Mouse (Mus musculus) C2C12 (cell line): Measurements from ENCODE around the gene Gtf3c1. TPM values are rescaled to one million over a fixed set of nuclear protein-coding genes. Genes with fewer than 3 reads are reported as not detected.

Experiments
- H3K27me3 ChIP-seq: one replicate; pipeline ENCODE4 v1.6.1; 2011; ENCODE audit not compliant: control insufficient read depth, insufficient read depth, insufficient read length
- H3K36me3 ChIP-seq: one replicate; pipeline ENCODE4 v1.6.1; 2011; ENCODE audit not compliant: control insufficient read depth, insufficient read depth
- H3K4me3 ChIP-seq: one replicate; pipeline ENCODE4 v1.5.1; 2011; ENCODE audit warnings: mild to moderate bottlenecking, control low read depth; ENCODE audit not compliant: poor library complexity, insufficient read depth, severe bottlenecking
- H3K79me2 ChIP-seq: one replicate; pipeline ENCODE4 v1.6.1; 2011; ENCODE audit not compliant: control insufficient read depth, insufficient read depth
- H3K79me3 ChIP-seq: one replicate; pipeline ENCODE4 v1.6.1; 2011; ENCODE audit warnings: low read depth, control low read depth
- H3ac ChIP-seq: one replicate; pipeline ENCODE3; 2011; ENCODE audit warnings: low read depth; ENCODE audit not compliant: control insufficient read depth, insufficient read length
- CEBPB ChIP-seq: IDR thresholded peaks from one replicate; pipeline ENCODE4 v1.6.1; 2011; ENCODE audit warnings: low read depth, mild to moderate bottlenecking, control low read depth, moderate library complexity
- CTCF ChIP-seq: IDR thresholded peaks from one replicate; pipeline ENCODE4 v1.5.1; 2011; ENCODE audit not compliant: control insufficient read depth, insufficient read depth, insufficient read length
- FOSL1 ChIP-seq: IDR thresholded peaks from one replicate; pipeline ENCODE4 v1.8.0; 2011; ENCODE audit warnings: mild to moderate bottlenecking, low read length; ENCODE audit not compliant: poor library complexity, insufficient read depth, severe bottlenecking
- MAX ChIP-seq: IDR thresholded peaks from one replicate; pipeline ENCODE4 v1.6.1; 2011; ENCODE audit warnings: mild to moderate bottlenecking, control low read depth
- MYOD1 ChIP-seq: IDR thresholded peaks from one replicate; pipeline ENCODE4 v1.6.1; 2011; ENCODE audit warnings: low read depth; ENCODE audit not compliant: control insufficient read depth, insufficient read length
- MYOG ChIP-seq: IDR thresholded peaks from one replicate; pipeline ENCODE4 v1.6.1; 2011; ENCODE audit not compliant: control insufficient read depth, insufficient read length; ENCODE audit errors: extremely low read depth
- USF1 ChIP-seq: IDR thresholded peaks from one replicate; pipeline ENCODE4 v1.6.1; 2011; ENCODE audit warnings: low read depth, mild to moderate bottlenecking, control low read depth, moderate library complexity
- polyA plus RNA-seq: library from polyadenylated mRNA; unstranded; fragments of >200 nt; fragmentation: generic; extraction: Trizol; gene quantifications from one replicate; pipeline ENCODE4 v1.2.1, GENCODE M21; 2012; ENCODE audit warnings: missing spikeins

Gtf3c1 gene
- polyA plus RNA-seq, 1 experiment = 37.1 TPM

DNA sequence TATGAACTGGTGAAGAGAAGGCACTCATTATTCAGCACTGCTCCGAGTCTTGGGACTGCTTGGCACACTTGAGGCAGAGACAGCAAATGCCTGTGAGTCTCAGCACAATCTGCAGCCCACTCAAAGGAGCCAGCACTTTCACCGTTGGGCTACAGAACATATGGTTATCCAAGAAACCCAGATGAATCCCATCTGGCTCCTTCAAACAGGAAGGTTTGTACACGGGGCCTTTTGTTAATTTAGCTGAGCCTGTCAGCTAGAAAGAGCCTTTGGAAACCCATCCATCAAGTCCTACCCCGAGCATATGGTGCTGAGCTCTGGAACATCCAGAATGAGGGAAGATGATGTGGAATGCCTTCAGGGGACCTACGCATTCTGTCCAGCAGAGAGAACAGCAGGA is 13.5 kb downstream of the Gtf3c1 start:
- Histone ChIP-seq H3K4me3 (no peak overlapping the region), H3K79me2 (no peaks in the 10 kb centered on the region), H3ac (no peak overlapping the region), H3K79me3 (no peaks in the 10 kb centered on the region), H3K36me3 (peaks cover 84% of the 10 kb centered on the region), H3K27me3 (no peaks in the 10 kb centered on the region)
- TF ChIP-seq MAX = no peak
- TF ChIP-seq CEBPB = no peak
- TF ChIP-seq USF1 = no peak
- no peak for TF ChIP-seq FOSL1
- no peak for TF ChIP-seq MYOD1
- TF ChIP-seq CTCF = no peak
- no peak for TF ChIP-seq MYOG

DNA sequence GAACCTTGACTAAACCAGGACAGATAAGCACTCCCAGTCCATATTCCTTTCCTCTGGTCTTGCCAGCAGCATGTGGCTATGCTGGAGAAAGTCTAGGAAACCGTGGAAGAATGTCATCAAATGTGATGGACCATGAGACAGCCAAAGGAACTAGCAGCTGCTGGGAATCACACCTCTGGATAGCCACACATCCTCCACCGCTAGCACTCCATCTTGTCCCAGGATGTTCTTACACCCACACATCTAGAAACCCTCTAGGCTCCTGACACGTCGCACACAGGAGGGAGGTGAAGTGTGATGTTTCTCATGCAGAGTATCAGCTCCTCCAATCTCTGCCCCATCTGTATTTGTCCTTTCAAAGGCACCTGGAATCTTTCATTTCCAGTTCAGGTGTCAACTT is 17.1 kb downstream of the Gtf3c1 start:
- Histone ChIP-seq H3K79me3 (no peaks in the 10 kb centered on the region), H3K36me3 (peaks cover 75% of the 10 kb centered on the region), H3K27me3 (no peaks in the 10 kb centered on the region), H3ac (no peak overlapping the region), H3K79me2 (no peaks in the 10 kb centered on the region), H3K4me3 (no peak overlapping the region)
- TF ChIP-seq MYOD1 (no peak), USF1 (no peak), MAX (no peak), FOSL1 (no peak), CEBPB (no peak), MYOG (no peak), CTCF (no peak)

DNA sequence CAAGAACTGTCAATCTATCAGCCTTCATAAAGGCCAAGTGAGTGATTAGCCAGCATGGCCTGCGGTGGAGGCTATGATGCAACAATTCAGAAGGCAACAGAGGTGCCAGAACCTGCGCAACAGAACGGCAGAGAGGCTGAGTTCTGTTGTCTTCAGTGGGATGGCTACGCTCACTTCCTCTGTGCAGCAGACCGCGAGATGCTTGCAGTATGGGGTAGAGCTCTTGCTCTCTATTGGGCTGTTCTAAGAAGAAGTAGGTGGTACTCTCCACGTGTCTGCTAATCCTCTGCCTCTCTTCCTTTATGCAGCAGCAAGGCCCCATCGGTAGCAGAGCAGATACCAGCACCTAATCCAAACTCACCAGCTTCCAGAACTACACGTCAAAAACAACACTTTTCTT is 27.6 kb downstream of the Gtf3c1 start:
- TF ChIP-seq FOSL1 = no peak
- Histone ChIP-seq H3ac (no peak overlapping the region), H3K79me3 (no peaks in the 10 kb centered on the region), H3K79me2 (no peaks in the 10 kb centered on the region), H3K27me3 (no peaks in the 10 kb centered on the region), H3K4me3 (no peak overlapping the region), H3K36me3 (peaks cover 47% of the 10 kb centered on the region)

DNA sequence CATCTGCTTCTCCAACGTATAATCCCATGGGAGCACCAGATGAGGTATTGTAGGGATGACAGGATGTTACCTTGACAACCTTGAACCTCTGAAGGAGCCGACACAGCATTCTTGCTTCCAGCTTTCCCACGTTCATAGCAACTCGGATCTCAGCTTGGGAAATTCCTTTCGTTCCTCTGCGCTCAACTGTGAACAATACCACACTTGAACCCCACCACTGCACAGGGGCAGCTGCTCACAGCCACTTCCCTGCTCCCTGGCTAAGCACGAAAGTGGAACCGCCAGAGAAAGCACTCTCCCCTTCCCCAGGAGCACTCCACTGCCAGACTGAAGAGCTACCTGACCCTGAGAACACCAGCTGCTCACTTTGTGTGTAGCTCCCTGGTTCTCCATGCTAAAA is 28.8 kb downstream of the Gtf3c1 start:
- no peaks in the 10 kb centered on the region for H3K79me2 ChIP-seq
- TF ChIP-seq USF1 = no peak
- no peak for TF ChIP-seq FOSL1
- no peak for TF ChIP-seq MAX
- no peak for TF ChIP-seq CEBPB
- TF ChIP-seq MYOG = no peak
- TF ChIP-seq CTCF = no peak
- TF ChIP-seq MYOD1 = no peak
- H3K4me3 ChIP-seq = no peak overlapping the region
- H3K27me3 ChIP-seq = no peaks in the 10 kb centered on the region
- no peak overlapping the region for H3ac ChIP-seq
- H3K79me3 ChIP-seq = no peaks in the 10 kb centered on the region
- peaks cover 57% of the 10 kb centered on the region for H3K36me3 ChIP-seq

DNA sequence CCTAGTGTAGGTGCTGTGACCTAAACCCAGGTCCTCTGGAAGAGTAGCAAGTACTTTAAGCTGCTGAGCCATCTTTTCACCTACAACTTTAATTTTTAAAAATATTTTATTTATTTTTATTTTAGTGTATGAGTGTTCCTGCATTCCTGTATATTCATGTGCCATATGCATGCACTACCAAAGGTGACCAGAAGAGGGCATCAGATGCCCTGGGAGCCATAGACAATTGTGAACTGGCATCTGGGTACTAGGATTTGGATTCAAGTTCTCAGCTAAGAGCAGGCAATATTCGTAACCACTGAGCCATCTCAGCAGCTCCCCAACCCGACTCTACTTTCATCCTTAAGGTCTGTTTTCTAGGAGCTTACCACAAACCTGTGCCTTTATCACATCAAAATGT is 32.7 kb downstream of the Gtf3c1 start:
- H3K79me3 ChIP-seq = no peaks in the 10 kb centered on the region
- no peak overlapping the region for H3ac ChIP-seq
- no peaks in the 10 kb centered on the region for H3K79me2 ChIP-seq

DNA sequence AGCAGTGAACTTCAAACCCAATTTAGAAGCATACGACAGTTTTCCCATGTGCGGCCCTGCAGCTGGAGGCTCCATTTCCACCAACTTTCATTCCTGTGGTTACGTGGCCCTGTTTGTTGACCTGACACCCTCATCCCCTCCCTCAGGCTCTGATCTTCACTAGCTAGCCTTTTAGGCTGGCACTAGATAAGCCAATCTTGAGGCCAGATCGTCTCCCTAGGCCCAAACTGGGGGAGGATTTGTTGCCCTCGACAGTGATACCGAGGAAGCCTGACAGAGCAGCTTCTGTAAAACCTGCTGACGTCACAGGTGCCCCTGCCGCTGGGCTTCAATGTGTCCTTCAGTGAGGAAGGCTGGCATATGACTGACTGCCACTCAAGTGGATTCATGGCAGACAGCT is 36.2 kb downstream of the Gtf3c1 start:
- TF ChIP-seq CTCF (no peak), MYOD1 (no peak), FOSL1 (no peak), MYOG (no peak), USF1 (no peak), MAX (no peak), CEBPB (no peak)
- no peak overlapping the region for H3ac ChIP-seq
- H3K79me2 ChIP-seq = no peaks in the 10 kb centered on the region
- no peaks in the 10 kb centered on the region for H3K79me3 ChIP-seq
- peaks cover 72% of the 10 kb centered on the region for H3K36me3 ChIP-seq
- no peak overlapping the region for H3K4me3 ChIP-seq
- H3K27me3 ChIP-seq = no peaks in the 10 kb centered on the region

More for the DNA sequence above, 32.7 kb downstream of the Gtf3c1 start:
- TF ChIP-seq USF1 (no peak), FOSL1 (no peak), CEBPB (no peak), MYOD1 (no peak), CTCF (no peak), MAX (no peak), MYOG (no peak)
- Histone ChIP-seq H3K4me3 (no peak overlapping the region), H3K27me3 (no peaks in the 10 kb centered on the region), H3K36me3 (peaks cover 72% of the 10 kb centered on the region)
